In the genomic region with DNA sequence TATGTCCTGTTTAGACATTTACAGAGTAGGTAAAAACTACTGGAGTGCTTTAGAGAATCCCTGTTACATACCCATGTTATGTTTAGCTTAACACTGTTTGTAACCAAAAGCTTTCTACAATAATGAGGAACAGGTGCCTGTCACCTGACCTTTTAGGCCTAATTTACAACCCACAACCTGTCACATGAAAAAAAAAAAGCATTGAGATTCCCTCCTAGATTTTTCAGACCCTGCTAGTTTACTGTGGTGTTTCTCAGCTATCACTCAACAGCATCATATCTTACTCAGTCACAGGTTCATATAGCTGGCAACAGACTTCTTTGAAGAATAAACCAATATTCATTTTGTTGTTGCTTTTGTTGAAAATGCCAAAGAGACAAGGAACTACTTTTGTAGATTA, we compare ENCODE assay signal across 23 mouse cellular contexts. TPM values are rescaled to one million over a fixed set of nuclear protein-coding genes. Genes with fewer than 3 reads are reported as not detected.
DNase-seq lines count a peak whose midpoint lies in the region; TF ChIP-seq lines count a peak whose summit lies in the region.
"Had no signal": no experiment of that assay in that cellular context is flagged by ENCODE, and none has a peak within 500 bp of the region (broad histone marks: within the 10 kb centered on the region; RNA-seq: fewer than 3 reads in every experiment).

No protein-coding gene starts in this region.

- no peak for DNase-seq in left cerebral cortex, adult 2 months (ENCODE audit: extremely low spot score in 1 of 2, low spot score in 2 of 2)
- DNase-seq in left cerebral cortex, adult 9 months (ENCODE audit: low spot score in 2 of 2): no peak
- peak; percentile 60 for DNase-seq in thymus, postnatal 0 days (ENCODE audit: low spot score)
- DNase-seq in thymus, postnatal 4 days: no peak
- DNase-seq in T-cell, adult 2 months (ENCODE audit: low spot score): peak; percentile 38
- DNase-seq in naive thymus-derived CD4-positive, alpha-beta T cell, adult 2 months (ENCODE audit: low read depth): peak; percentile 68
- no peak for DNase-seq in embryo, embryonic 11 days
- no peak for DNase-seq in cerebellum, adult 11-12 months
- DNase-seq: adrenal gland, postnatal 10 days; adrenal gland, postnatal 36 days; cerebellum, adult 2 months; cerebellum, adult 9-11 months; cerebellum, postnatal 25 days; forebrain, postnatal 0 days; gastrocnemius, adult 2 months; gastrocnemius, postnatal 25 days; heart, adult 18-20 months had no signal

- TF ChIP-seq CTCF in left cerebral cortex, adult 2 months (IDR thresholded peaks at IDR 0.05): no peak

- peak overlapping the region; percentile 25; the same call in 1 of the 2 replicates for H3K27ac ChIP-seq in left cerebral cortex, adult 2 months
- H3K27ac ChIP-seq: forebrain, embryonic 10.5 days; gastrocnemius, adult 2 months; heart, embryonic 15.5 days; hindbrain, embryonic 12.5 days; hindbrain, embryonic 15.5 days; intestine, embryonic 15.5 days had no signal

- intact Hi-C loops in left cerebral cortex, adult 2 months (cut with DNase I): no loop called here

- H3K4me3 ChIP-seq in left cerebral cortex, adult 2 months: peak overlapping the region; percentile 77
- H3K4me3 ChIP-seq: forebrain, embryonic 10.5 days; gastrocnemius, adult 2 months; heart, embryonic 12.5 days; heart, embryonic 15.5 days; hindbrain, embryonic 12.5 days; hindbrain, embryonic 15.5 days; intestine, embryonic 15.5 days had no signal

RNA-seq across cellular contexts. Expression of a gene that starts 3.7 kb away (rescaled TPM):
- 100 to 1,000 TPM; 127 to 132 TPM for total RNA-seq in left cerebral cortex, adult 2 months (2021)
- polyA plus RNA-seq in thymus, postnatal 0 days (2015; fragmentation: Nextera tagmentation; extraction: Ambion mirVana): 728 and 901 TPM in 2 replicates

Comparison
In these comparisons a context has a peak if more than half of its experiments do, and no peak if none do; other contexts are left out.
1. DNase-seq: peak in thymus, postnatal 0 days (single experiment), T-cell, adult 2 months (single experiment) and naive thymus-derived CD4-positive, alpha-beta T cell, adult 2 months (single experiment); none in left cerebral cortex, adult 2 months (0 of 2), left cerebral cortex, adult 9 months (0 of 2), thymus, postnatal 4 days (single experiment), embryo, embryonic 11 days (single experiment) and cerebellum, adult 11-12 months (single experiment).